Comparison of ENCODE assay signal across 22 mouse cellular contexts in the genomic region with DNA sequence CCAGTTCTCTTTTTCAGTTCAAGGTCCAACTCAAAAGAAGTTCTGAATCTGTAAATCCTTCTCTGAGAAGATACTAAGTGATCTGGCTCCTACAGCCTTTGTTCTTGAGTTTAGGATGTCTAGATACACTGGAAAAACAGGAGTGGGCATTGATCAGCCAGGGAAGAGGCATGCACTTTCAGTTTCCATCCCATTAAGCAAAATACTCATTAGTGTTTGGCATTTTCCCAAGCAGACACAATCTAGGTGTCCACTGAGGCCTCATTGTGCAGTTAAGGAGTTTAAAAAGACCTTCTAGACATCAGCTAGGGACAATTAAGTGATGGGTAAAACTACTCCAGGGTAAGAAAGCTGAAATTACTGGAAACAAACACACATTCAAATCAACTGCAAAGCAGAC.
"Had no signal": no experiment of that assay in that cellular context is flagged by ENCODE, and none has a peak within 500 bp of the region (broad histone marks: within the 10 kb centered on the region; RNA-seq: fewer than 3 reads in every experiment).

No protein-coding gene starts in this region.

- DNase-seq: kidney, adult 2 months; kidney, postnatal 10 days; kidney, postnatal 36 days; liver; lung, adult 18-20 months; lung, postnatal 10 days; lung, postnatal 36 days; right cerebral cortex, postnatal 25 days; spleen, adult 18-20 months; thymus, postnatal 25 days had no signal

- H3K4me3 ChIP-seq: kidney, embryonic 15.5 days; limb, embryonic 10.5 days; limb, embryonic 13.5 days; liver, embryonic 12.5 days; liver, embryonic 15.5 days; lung, embryonic 15.5 days; megakaryocyte, embryonic 14.5 days; midbrain, embryonic 10.5 days; midbrain, embryonic 13.5 days; neural tube, embryonic 13.5 days; stomach, embryonic 15.5 days had no signal

- H3K27ac ChIP-seq: kidney, embryonic 15.5 days; limb, embryonic 10.5 days; limb, embryonic 13.5 days; liver, embryonic 12.5 days; liver, embryonic 15.5 days; lung, embryonic 15.5 days; midbrain, embryonic 10.5 days; midbrain, embryonic 13.5 days; neural tube, embryonic 13.5 days; stomach, embryonic 15.5 days had no signal

- H3K36me3 ChIP-seq: kidney, embryonic 15.5 days; limb, embryonic 10.5 days; limb, embryonic 13.5 days; liver, embryonic 12.5 days; liver, embryonic 15.5 days; lung, embryonic 15.5 days; midbrain, embryonic 10.5 days; midbrain, embryonic 13.5 days; neural tube, embryonic 13.5 days; stomach, embryonic 15.5 days had no signal

- H3K4me2 ChIP-seq: kidney, embryonic 15.5 days; limb, embryonic 13.5 days; liver, embryonic 12.5 days; liver, embryonic 15.5 days; lung, embryonic 15.5 days; midbrain, embryonic 13.5 days; neural tube, embryonic 13.5 days; stomach, embryonic 15.5 days had no signal

- H3K9ac ChIP-seq: kidney, embryonic 15.5 days; limb, embryonic 13.5 days; liver, embryonic 12.5 days; liver, embryonic 15.5 days; lung, embryonic 15.5 days; midbrain, embryonic 13.5 days; neural tube, embryonic 13.5 days; stomach, embryonic 15.5 days had no signal

- ATAC-seq: intestine, postnatal 0 days; liver, embryonic 12.5 days; midbrain, embryonic 13.5 days had no signal

- H3K4me1 ChIP-seq: kidney, embryonic 15.5 days; limb, embryonic 10.5 days; limb, embryonic 13.5 days; liver, embryonic 12.5 days; liver, embryonic 15.5 days; lung, embryonic 15.5 days; megakaryocyte, embryonic 14.5 days; midbrain, embryonic 10.5 days; midbrain, embryonic 13.5 days; neural tube, embryonic 13.5 days; stomach, embryonic 15.5 days had no signal

- H3K9me3 ChIP-seq: kidney, embryonic 15.5 days; limb, embryonic 10.5 days; limb, embryonic 13.5 days; liver, embryonic 12.5 days; liver, embryonic 15.5 days; lung, embryonic 15.5 days; megakaryocyte, embryonic 14.5 days; midbrain, embryonic 10.5 days; midbrain, embryonic 13.5 days; neural tube, embryonic 13.5 days; stomach, embryonic 15.5 days had no signal

- H3K27me3 ChIP-seq: kidney, embryonic 15.5 days; limb, embryonic 13.5 days; liver, embryonic 12.5 days; liver, embryonic 15.5 days; lung, embryonic 15.5 days; megakaryocyte, embryonic 14.5 days; midbrain, embryonic 13.5 days; neural tube, embryonic 13.5 days; stomach, embryonic 15.5 days had no signal
